Mouse (Mus musculus) Patski (cell line): ENCODE data around the gene Tfb2m. TPM values are rescaled to one million over a fixed set of nuclear protein-coding genes. Genes with fewer than 3 reads are reported as not detected.

Source experiments
- ATAC-seq: fragments of 100-300 bp; one replicate; pipeline ENCODE4 v1.8.0; 2021
- CTCF ChIA-PET: fragments of 350-600 bp; sonication (Branson Sonifier 250); formaldehyde crosslinking; loops from one replicate; lab custom pipeline; 2022; ENCODE audit warnings: inconsistent platforms; lab: Charles Lee
- POLR2A ChIA-PET: fragments of 350-600 bp; sonication (Branson Sonifier 250); formaldehyde crosslinking; loops from one replicate; lab custom pipeline; 2022; ENCODE audit warnings: antibody characterized with exemption, inconsistent platforms; lab: Charles Lee
- DNase-seq: peaks from one replicate; pipeline ENCODE4 v3.0.0-alpha.2; 2011; ENCODE audit warnings: low read depth, low spot score
- H3K27me3 ChIP-seq: fragments of 371-371 bp; one replicate; pipeline ENCODE4 v1.5.1; 2021
- CTCF ChIP-seq: fragments of 100-300 bp; IDR thresholded peaks from one replicate; pipeline ENCODE4 v1.5.1; 2021
- in situ Hi-C: fragments of 300-500 bp; cut with MboI; formaldehyde crosslinking; loops from 3 replicates; pipeline ENCODE4 v1.11.1; 2018; ENCODE audit warnings: low pct_unique_long_range_greater_than_20kb, mixed read lengths
- polyA plus RNA-seq: library from polyadenylated mRNA; unstranded; gene quantifications from one replicate; pipeline ENCODE4 v1.2.3, GENCODE M21; 2021

Gene Tfb2m
- polyA plus RNA-seq, 1 experiment from 2014 or later, result 28.7 TPM

GRCm38 (mm10) chr1:179510546-179511340 is 35.3 kb downstream of the Tfb2m start:
- ATAC-seq, result no peak
- in situ Hi-C loops, result loop anchor here (25.0 kb wide), 1 partner anchor 227 kb away; the partner anchor contains the start of gene Kif28

GRCm38 (mm10) chr1:179506530-179507315 is 39.3 kb downstream of the Tfb2m start:
- ATAC-seq (no peak), DNase-seq (no peak)
- peak; percentile 67 for TF ChIP-seq CTCF
- in situ Hi-C loops, result loop anchor here (25.0 kb wide), 1 partner anchor 231 kb away; the partner anchor contains the start of gene Kif28
- H3K27me3 ChIP-seq, result no peaks in the 10 kb centered on the region
- CTCF ChIA-PET, result interaction anchor here (0.9 to 4.6 kb wide), 7 partner anchors 9 to 138 kb away, joined by 3 to 35 read pairs (median 5); partner anchors contain the start of gene Smyd3
- POLR2A ChIA-PET, result no interaction called here

More at GRCm38 (mm10) chr1:179510546-179511340, 35.3 kb downstream of the Tfb2m start:
- no peak for TF ChIP-seq CTCF
- no peaks in the 10 kb centered on the region for H3K27me3 ChIP-seq
- ChIA-PET CTCF (interaction anchor here (1.2 kb wide), 1 partner anchor 10 kb away, joined by 3 read pairs; no protein-coding TSS in a partner anchor), POLR2A (no interaction called here)
- DNase-seq, result no peak

GRCm38 (mm10) chr1:179502565-179502964 is 43.5 kb downstream of the Tfb2m start:
- ATAC-seq (no peak), DNase-seq (no peak)
- CTCF ChIA-PET, result interaction anchor here (0.8 to 1.8 kb wide), 17 partner anchors 9 to 141 kb away, joined by 3 to 20 read pairs (median 5); partner anchors contain the start of gene Smyd3
- POLR2A ChIA-PET, result interaction anchor here (1.1 kb wide), 1 partner anchor 15 kb away, joined by 4 read pairs; the partner anchor contains the start of gene Smyd3
- in situ Hi-C loops, result loop anchor here (5.0 to 25.0 kb wide), 2 partner anchors 120 to 235 kb away; partner anchors contain the start of gene Kif28
- TF ChIP-seq CTCF, result peak; percentile 78
- no peaks in the 10 kb centered on the region for H3K27me3 ChIP-seq

GRCm38 (mm10) chr1:179499257-179499656 is 46.8 kb downstream of the Tfb2m start:
- no peaks in the 10 kb centered on the region for H3K27me3 ChIP-seq
- ATAC-seq (no peak), DNase-seq (no peak)
- ChIA-PET CTCF (interaction anchor here (1.1 kb wide), 1 partner anchor 123 kb away, joined by 3 read pairs; no protein-coding TSS in a partner anchor), POLR2A (no interaction called here)
- TF ChIP-seq CTCF, result no peak
- in situ Hi-C loops, result loop anchor here (25.0 kb wide), 1 partner anchor 812 kb away; no protein-coding TSS in a partner anchor

GRCm38 (mm10) chr1:179492908-179493307 is 53.2 kb downstream of the Tfb2m start:
- no peaks in the 10 kb centered on the region for H3K27me3 ChIP-seq
- ATAC-seq (no peak), DNase-seq (no peak)
- in situ Hi-C loops, result loop anchor here (25.0 kb wide), 1 partner anchor 806 kb away; no protein-coding TSS in a partner anchor
- POLR2A ChIA-PET, result no interaction called here
- no peak for TF ChIP-seq CTCF
- CTCF ChIA-PET, result interaction anchor here (1.8 kb wide), 1 partner anchor 10 kb away, joined by 5 read pairs; no protein-coding TSS in a partner anchor

GRCm38 (mm10) chr1:179488520-179488919 is 57.5 kb downstream of the Tfb2m start:
- ChIA-PET POLR2A (no interaction called here), CTCF (interaction anchor here (2.3 kb wide), 1 partner anchor 14 kb away, joined by 7 read pairs; no protein-coding TSS in a partner anchor)
- no peaks in the 10 kb centered on the region for H3K27me3 ChIP-seq
- DNase-seq, result no peak
- ATAC-seq, result no peak
- TF ChIP-seq CTCF, result no peak
- in situ Hi-C loops, result loop anchor here (25.0 kb wide), 1 partner anchor 801 kb away; no protein-coding TSS in a partner anchor

- no peak for TF ChIP-seq CTCF
- CTCF ChIA-PET, result interaction anchor here (2.3 kb wide), 1 partner anchor 15 kb away, joined by 7 read pairs; no protein-coding TSS in a partner anchor
- ATAC-seq (no peak), DNase-seq (no peak)
- POLR2A ChIA-PET, result no interaction called here
- in situ Hi-C loops, result loop anchor here (25.0 kb wide), 1 partner anchor 801 kb away; no protein-coding TSS in a partner anchor
- H3K27me3 ChIP-seq, result no peaks in the 10 kb centered on the region
These were observed 58.1 kb downstream of the Tfb2m start for GRCm38 (mm10) chr1:179487990-179488389.

- ATAC-seq (no peak), DNase-seq (no peak)
- no peak for TF ChIP-seq CTCF
- ChIA-PET CTCF (interaction anchor here (2.3 kb wide), 1 partner anchor 15 kb away, joined by 7 read pairs; no protein-coding TSS in a partner anchor), POLR2A (no interaction called here)
- no peaks in the 10 kb centered on the region for H3K27me3 ChIP-seq
- in situ Hi-C loops, result loop anchor here (25.0 kb wide), 1 partner anchor 800 kb away; no protein-coding TSS in a partner anchor
These were observed 58.8 kb downstream of the Tfb2m start for GRCm38 (mm10) chr1:179487238-179487637.

- no peak for ATAC-seq
- CTCF ChIA-PET, result no interaction called here
These were observed 60.1 kb downstream of the Tfb2m start for GRCm38 (mm10) chr1:179485784-179486540.

More at GRCm38 (mm10) chr1:179485784-179486540, 60.1 kb downstream of the Tfb2m start:
- in situ Hi-C loops, result loop anchor here (25.0 kb wide), 1 partner anchor 799 kb away; no protein-coding TSS in a partner anchor
- H3K27me3 ChIP-seq, result no peaks in the 10 kb centered on the region
- no peak for TF ChIP-seq CTCF
- POLR2A ChIA-PET, result no interaction called here
- no peak for DNase-seq
